Mouse (Mus musculus): ENCODE measurements around the gene Gm21974. TPM values are rescaled to one million over a fixed set of nuclear protein-coding genes. Genes with fewer than 3 reads are reported as not detected.
A peak's percentile ranks its signal among the peaks of the same experiment; 100 is the strongest.
"Not testable (repeated sequence)": the region's sequence is repeated elsewhere in the genome, so short reads cannot be mapped to it uniquely, and the experiment has no call there.

Gene Gm21974
- total and polyA plus RNA-seq, 3 experiments: not detected

- peaks cover 53% of the 10 kb centered on the region for H3K27me3 ChIP-seq (replicated peaks)
- H3K9me3 ChIP-seq (replicated peaks; ENCODE audit: low read length); H3K4me3 ChIP-seq (replicated peaks in 1 of 3; ENCODE audit: low read depth in 2 of 3, low read length in 2 of 3, poor library complexity in 1 of 3); DNase-seq (ENCODE audit: extremely low read depth); H3K4me1 ChIP-seq (ENCODE audit: control insufficient read depth in 1 of 2, insufficient read depth in 2 of 2); H3K79me2 ChIP-seq (replicated peaks; ENCODE audit: control insufficient read depth, extremely low read depth, insufficient read depth, poor library complexity, severe bottlenecking); H3K4me2 ChIP-seq (ENCODE audit: insufficient read depth, low read depth, poor library complexity, severe bottlenecking); in situ Hi-C loops (cut with MboI; ENCODE audit: low pct_ligation_motif_present, low pct_unique_long_range_greater_than_20kb, low sequenced_read_pairs); H3K9ac ChIP-seq (ENCODE audit: insufficient read depth, low read depth); H3K36me3 ChIP-seq (replicated peaks in 1 of 2; ENCODE audit: control insufficient read depth in 1 of 2, insufficient read depth in 1 of 2, low read length in 1 of 2); dilution Hi-C loops (cut with MboI; ENCODE audit: extremely low pct_ligation_motif_present, extremely low pct_unique_long_range_greater_than_20kb, low sequenced_read_pairs); H3K27ac ChIP-seq (ENCODE audit: insufficient read depth, low read depth): not testable (repeated sequence)
- TF ChIP-seq CTCF (conservative IDR thresholded peaks at IDR 0.05 in 1 of 2, IDR thresholded peaks at IDR 0.05 in 1 of 2; ENCODE audit: low read depth in 2 of 2, low read length in 2 of 2): peak in 1 of 2 experiments; percentile 44; a peak in 2 of 4 replicates
- TF ChIP-seq RAD21 (IDR thresholded peaks at IDR 0.05; ENCODE audit: low read depth, low read length): peak; percentile 13
- TF ChIP-seq ZNF384 (IDR thresholded peaks at IDR 0.05; ENCODE audit: low read depth, low read length): peak; percentile 81
- peak; percentile 67 for TF ChIP-seq MYC (IDR thresholded peaks at IDR 0.05; ENCODE audit: low read depth, low read length)
These were observed 46.8 kb upstream of the Gm21974 start for GRCm38 (mm10) chr7:127942097-127942496.

- Histone ChIP-seq H3K4me1 (ENCODE audit: control insufficient read depth in 1 of 2, insufficient read depth in 2 of 2) (peaks cover 8 to 35% of the 10 kb centered on the region in 2 experiments), H3K36me3 (replicated peaks in 1 of 2; ENCODE audit: control insufficient read depth in 1 of 2, insufficient read depth in 1 of 2, low read length in 1 of 2) (no peaks in the 10 kb centered on the region), H3K4me3 (replicated peaks in 1 of 3; ENCODE audit: low read depth in 2 of 3, low read length in 2 of 3, poor library complexity in 1 of 3) (peak overlapping the region in 1 of 3 experiments; percentile 74), H3K9ac (ENCODE audit: insufficient read depth, low read depth) (peak overlapping the region; percentile 57; the same call in 1 of the 2 replicates), H3K27me3 (replicated peaks) (peaks cover 19% of the 10 kb centered on the region), H3K4me2 (ENCODE audit: insufficient read depth, low read depth, poor library complexity, severe bottlenecking) (peak overlapping the region; percentile 82), H3K9me3 (replicated peaks; ENCODE audit: low read length) (no peaks in the 10 kb centered on the region), H3K27ac (ENCODE audit: insufficient read depth, low read depth) (no peak overlapping the region), H3K79me2 (replicated peaks; ENCODE audit: control insufficient read depth, extremely low read depth, insufficient read depth, poor library complexity, severe bottlenecking) (no peaks in the 10 kb centered on the region)
- no peak for DNase-seq (ENCODE audit: extremely low read depth)
- TF ChIP-seq RCOR1 (conservative IDR thresholded peaks at IDR 0.05; ENCODE audit: low read depth, low read length): no peak
- TF ChIP-seq PAX5 (IDR thresholded peaks at IDR 0.05; ENCODE audit: low read length): no peak
- no peak for TF ChIP-seq GABPA (IDR thresholded peaks at IDR 0.05; ENCODE audit: insufficient replicate concordance, low read depth, low read length)
- TF ChIP-seq ZMIZ1 (IDR thresholded peaks at IDR 0.05; ENCODE audit: low read depth, low read length): no peak
- TF ChIP-seq CHD1 (IDR thresholded peaks at IDR 0.05; ENCODE audit: low read depth, low read length): no peak
- TF ChIP-seq IRF4 (IDR thresholded peaks at IDR 0.05; ENCODE audit: low read depth, low read length): no peak
- TF ChIP-seq ZNF384 (IDR thresholded peaks at IDR 0.05; ENCODE audit: low read depth, low read length): no peak
- TF ChIP-seq HCFC1 (IDR thresholded peaks at IDR 0.05; ENCODE audit: low read depth, low read length): no peak
- TF ChIP-seq ZKSCAN1 (IDR thresholded peaks at IDR 0.05; ENCODE audit: borderline replicate concordance, low read depth, low read length): no peak
- TF ChIP-seq KAT2A (IDR thresholded peaks at IDR 0.05; ENCODE audit: insufficient replicate concordance, low read length): no peak
- no peak for TF ChIP-seq TCF12 (IDR thresholded peaks at IDR 0.05; ENCODE audit: low read depth, low read length)
- TF ChIP-seq RAD21 (IDR thresholded peaks at IDR 0.05; ENCODE audit: low read depth, low read length): no peak
- no peak for TF ChIP-seq ZC3H11A (IDR thresholded peaks at IDR 0.05; ENCODE audit: low read depth, low read length)
- no peak for TF ChIP-seq USF2 (conservative IDR thresholded peaks at IDR 0.05; ENCODE audit: low read depth, low read length)
- no peak for TF ChIP-seq MXI1 (IDR thresholded peaks at IDR 0.05; ENCODE audit: low read depth, low read length)
- dilution Hi-C loops (cut with MboI; ENCODE audit: extremely low pct_ligation_motif_present, extremely low pct_unique_long_range_greater_than_20kb, low sequenced_read_pairs) (no loop called here), in situ Hi-C loops (cut with MboI; ENCODE audit: low pct_ligation_motif_present, low pct_unique_long_range_greater_than_20kb, low sequenced_read_pairs) (no loop called here)
These were observed 41.1 kb upstream of the Gm21974 start for GRCm38 (mm10) chr7:127936216-127936884.
